Mouse (Mus musculus): ENCODE results near the gene Ppp2r5a. TPM values are rescaled to one million over a fixed set of nuclear protein-coding genes. Genes with fewer than 3 reads are reported as not detected.

The Ppp2r5a gene
- polyA plus RNA-seq (2017; shearing (Covaris generic)), result 24.2 TPM

GRCm38 (mm10) chr1:191403074-191403473, at the start of gene Ppp2r5a:
Gene Ppp2r5a (minus strand): TSS chr1:191403272.

DNA sequence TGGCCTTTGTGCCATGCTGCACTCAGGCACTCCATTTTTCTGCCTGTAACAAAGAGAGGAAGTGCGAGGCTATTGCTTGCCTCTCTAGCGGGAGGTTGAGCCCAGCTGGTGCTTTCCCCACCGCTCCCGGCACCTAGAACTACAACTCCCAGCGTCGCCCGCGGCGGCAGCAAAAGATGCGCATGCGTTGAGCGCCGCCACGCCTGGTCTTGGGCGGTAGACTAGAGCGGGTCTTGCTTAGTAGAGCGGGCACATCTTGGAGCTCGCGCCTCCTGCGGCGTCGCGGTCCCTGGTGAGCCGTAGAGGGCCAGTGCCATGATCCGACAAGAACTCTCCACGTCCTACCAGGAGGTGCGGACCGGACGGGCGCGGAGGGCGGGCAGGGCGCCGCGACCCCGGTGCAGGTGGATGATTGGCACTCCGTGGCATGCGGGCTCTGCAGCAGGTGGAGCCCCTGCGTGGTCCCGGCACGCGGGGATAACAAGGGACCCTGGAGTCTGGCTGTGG, 77.3 kb downstream of the Ppp2r5a start, which contains the start of gene Tmem206:
Gene Tmem206 (plus strand): TSS at position 187 of the 507 bp plus-strand sequence.

GRCm38 (mm10) chr1:191317591-191318196, 85.4 kb downstream of the Ppp2r5a start, which contains the start of gene Nenf:
Gene Nenf (minus strand): TSS chr1:191318194.

Other genes with a start within 250 kb of the Ppp2r5a start
- not detected for gene Fam71a, start 238.5 kb downstream of the Ppp2r5a start, polyA plus RNA-seq (2017; shearing (Covaris generic))
- 0.24 TPM for gene Atf3, start 185.2 kb downstream of the Ppp2r5a start, polyA plus RNA-seq (2017; shearing (Covaris generic))
- gene Nenf, start 85.1 kb downstream of the Ppp2r5a start, polyA plus RNA-seq (2017; shearing (Covaris generic)), result 4.7 TPM
- 33.7 TPM for gene Tmem206, start 77.4 kb downstream of the Ppp2r5a start, polyA plus RNA-seq (2017; shearing (Covaris generic))
- gene Dtl, start 172.3 kb upstream of the Ppp2r5a start, polyA plus RNA-seq (2017; shearing (Covaris generic)), result 9.0 TPM
- 54.8 TPM for gene Ints7, start 172.4 kb upstream of the Ppp2r5a start, polyA plus RNA-seq (2017; shearing (Covaris generic))